Mouse (Mus musculus): ENCODE measurements around the gene Gsg1l.

The Gsg1l gene

GRCm38 (mm10) chr7:125872202-125872580 is 210.0 kb downstream of the Gsg1l start:
- DNase-seq (ENCODE audit: extremely low read depth, low read depth, low spot score) = no peak

- DNase-seq (ENCODE audit: extremely low read depth, low read depth, low spot score) = no peak
These were observed 210.6 kb downstream of the Gsg1l start for GRCm38 (mm10) chr7:125871404-125872201.

GRCm38 (mm10) chr7:125868570-125868969 is 213.6 kb downstream of the Gsg1l start:
- no peak for DNase-seq (ENCODE audit: extremely low read depth, low read depth, low spot score)

- no peak for DNase-seq (ENCODE audit: extremely low read depth, low read depth, low spot score)
These were observed 217.0 kb downstream of the Gsg1l start for GRCm38 (mm10) chr7:125865234-125865633.

- no peak for DNase-seq (ENCODE audit: extremely low read depth, low read depth, low spot score)
These were observed 218.2 kb downstream of the Gsg1l start for GRCm38 (mm10) chr7:125864026-125864425.

- no peak for DNase-seq (ENCODE audit: extremely low read depth, low read depth, low spot score)
These were observed 221.8 kb downstream of the Gsg1l start for GRCm38 (mm10) chr7:125860421-125860820.

GRCm38 (mm10) chr7:125859564-125859963 is 222.6 kb downstream of the Gsg1l start:
- DNase-seq (ENCODE audit: extremely low read depth, low read depth, low spot score) = no peak

GRCm38 (mm10) chr7:125847528-125847866 is 234.7 kb downstream of the Gsg1l start:
- no peak for DNase-seq (ENCODE audit: extremely low read depth, low read depth, low spot score)

- peak; percentile 40 for DNase-seq (ENCODE audit: extremely low read depth, low read depth, low spot score)
These were observed 235.2 kb downstream of the Gsg1l start for GRCm38 (mm10) chr7:125846866-125847527.

GRCm38 (mm10) chr7:125845611-125846010 is 236.6 kb downstream of the Gsg1l start:
- DNase-seq (ENCODE audit: extremely low read depth, low read depth, low spot score) = no peak

GRCm38 (mm10) chr7:125838078-125838742 is 244.0 kb downstream of the Gsg1l start:
- no peak for DNase-seq (ENCODE audit: extremely low read depth, low read depth, low spot score)

GRCm38 (mm10) chr7:125833471-125833870 is 248.7 kb downstream of the Gsg1l start:
- DNase-seq (ENCODE audit: extremely low read depth, low read depth, low spot score) = no peak

GRCm38 (mm10) chr7:125832767-125833166 is 249.4 kb downstream of the Gsg1l start:
- DNase-seq (ENCODE audit: extremely low read depth, low read depth, low spot score) = no peak

- no peak for DNase-seq (ENCODE audit: extremely low read depth, low read depth, low spot score)
These were observed 253.0 kb downstream of the Gsg1l start for GRCm38 (mm10) chr7:125829121-125829666.

- DNase-seq (ENCODE audit: extremely low read depth, low read depth, low spot score) = no peak
These were observed 253.7 kb downstream of the Gsg1l start for GRCm38 (mm10) chr7:125828561-125828960.
